Mouse (Mus musculus) heart, adult 2 months (tissue): ENCODE measurements around the gene Sorl1.

Experiments used
- CTCF ChIP-seq: fragments of 200-600 bp; IDR thresholded peaks from 2 replicates; pipeline ENCODE4 v1.8.1; 2022; ENCODE audit warnings: antibody characterized with exemption, mild to moderate bottlenecking, moderate library complexity
- EP300 ChIP-seq: fragments of 200-500 bp; IDR thresholded peaks from 2 replicates; pipeline ENCODE4 v1.6.1; 2011; ENCODE audit warnings: low read depth, low read length, control low read depth; ENCODE audit not compliant: insufficient read depth
- POLR2A ChIP-seq: fragments of 200-500 bp; IDR thresholded peaks from 2 replicates; pipeline ENCODE4 v1.6.1; 2011; ENCODE audit warnings: mild to moderate bottlenecking, low read depth, low read length, control low read depth; ENCODE audit not compliant: insufficient read depth

GRCm38 (mm10) chr9:41929986-41930385 is 194.1 kb downstream of the Sorl1 start:
- TF ChIP-seq CTCF = no peak
- no peak for TF ChIP-seq EP300
- TF ChIP-seq POLR2A = no peak
